Mouse (Mus musculus) kidney, embryonic 16.5 days (tissue): ENCODE measurements around the gene Siah1a. TPM values are rescaled to one million over a fixed set of nuclear protein-coding genes. Genes with fewer than 3 reads are reported as not detected.

ENCODE experiments used
- ATAC-seq: fragments of 200-750 bp; cut with Nextera tagmentation; 2 replicates; pipeline ENCODE4 v1.8.0; 2017; ENCODE audit warnings: moderate TSS enrichment; ENCODE audit not compliant: low FRiP score, low TSS enrichment
- H3K27ac ChIP-seq: fragments of 300-500 bp; sonication (generic); 2 replicates; pipeline ENCODE4 v1.5.1; 2014; ENCODE audit warnings: low read length
- H3K27me3 ChIP-seq: fragments of 300-500 bp; sonication (generic); 2 replicates; pipeline ENCODE4 v1.6.1; 2014; ENCODE audit warnings: low read length, control low read depth, mixed read lengths; ENCODE audit not compliant: insufficient read depth
- H3K36me3 ChIP-seq: fragments of 300-500 bp; sonication (generic); 2 replicates; pipeline ENCODE4 v1.6.1; 2014; ENCODE audit warnings: low read length, control low read depth, mixed read lengths; ENCODE audit not compliant: insufficient read depth
- H3K4me1 ChIP-seq: fragments of 300-500 bp; sonication (generic); 2 replicates; pipeline ENCODE4 v1.6.1; 2014; ENCODE audit warnings: low read length, control low read depth, mixed read lengths; ENCODE audit not compliant: insufficient read depth
- H3K4me2 ChIP-seq: fragments of 300-500 bp; sonication (generic); replicated peaks from 2 replicates; pipeline ENCODE4 v1.6.1; 2014; ENCODE audit warnings: low read depth, low read length
- H3K4me3 ChIP-seq: fragments of 300-500 bp; sonication (generic); 2 replicates; pipeline ENCODE4 v1.5.1; 2014; ENCODE audit warnings: mild to moderate bottlenecking, low read length
- H3K9ac ChIP-seq: fragments of 300-500 bp; sonication (generic); replicated peaks from 2 replicates; pipeline ENCODE4 v1.6.1; 2014; ENCODE audit warnings: low read length
- H3K9me3 ChIP-seq: fragments of 300-500 bp; sonication (generic); 2 replicates; pipeline ENCODE4 v1.6.1; 2016; ENCODE audit warnings: low read length, control low read depth
- WGBS: fragments of 180-500 bp; shearing (Covaris S2); extraction: QIAGEN DNeasy Blood & Tissue Kit; methylation state at CpG from one replicate; pipeline ENCODE4 v1.1.7; 2014; 5-methylcytosine and 5-hydroxymethylcytosine counted together
- polyA plus RNA-seq: library from polyadenylated mRNA; unstranded; fragments of >200 nt; fragmentation: Nextera tagmentation; extraction: Ambion mirVana; gene quantifications from 2 replicates; pipeline ENCODE4 v1.2.1, GENCODE M21; 2015

The Siah1a gene
- polyA plus RNA-seq, 1 experiment from 2014 or later = 40.1 TPM

GRCm38 (mm10) chr8:86712594-86712993, 33.1 kb downstream of the Siah1a start:
- Histone ChIP-seq H3K4me1 (no peaks in the 10 kb centered on the region), H3K4me2 (no peak overlapping the region), H3K4me3 (no peak overlapping the region), H3K9ac (no peak overlapping the region), H3K27me3 (no peaks in the 10 kb centered on the region), H3K27ac (no peak overlapping the region), H3K9me3 (no peaks in the 10 kb centered on the region), H3K36me3 (peaks cover 16% of the 10 kb centered on the region)
- ATAC-seq = no peak
- 94% methylated on average over 3 of the region's 3 CpGs for WGBS

- 71% methylated on average over 4 of the region's 4 CpGs for WGBS
- H3K36me3 ChIP-seq = peaks cover 7% of the 10 kb centered on the region
- H3K27me3 ChIP-seq = no peaks in the 10 kb centered on the region
- no peaks in the 10 kb centered on the region for H3K9me3 ChIP-seq
- no peak overlapping the region for H3K27ac ChIP-seq
- H3K4me2 ChIP-seq = no peak overlapping the region
- ATAC-seq = no peak
- no peak overlapping the region for H3K4me3 ChIP-seq
- no peaks in the 10 kb centered on the region for H3K4me1 ChIP-seq
- H3K9ac ChIP-seq = no peak overlapping the region
Measured at GRCm38 (mm10) chr8:86707873-86708272, 37.9 kb downstream of the Siah1a start.

- H3K9ac ChIP-seq = no peak overlapping the region
- no peaks in the 10 kb centered on the region for H3K4me1 ChIP-seq
- 55% methylated on average over 5 of the region's 5 CpGs for whole genome bisulfite sequencing
- no peak overlapping the region for H3K4me3 ChIP-seq
- ATAC-seq = no peak
- no peaks in the 10 kb centered on the region for H3K27me3 ChIP-seq
- peaks cover 4% of the 10 kb centered on the region; the same call in 1 of the 2 replicates for H3K36me3 ChIP-seq
- H3K4me2 ChIP-seq = no peak overlapping the region
- no peaks in the 10 kb centered on the region for H3K9me3 ChIP-seq
- H3K27ac ChIP-seq = no peak overlapping the region
Measured at GRCm38 (mm10) chr8:86706756-86707155, 39.0 kb downstream of the Siah1a start.

- Histone ChIP-seq H3K27ac (no peak overlapping the region), H3K9ac (no peak overlapping the region), H3K4me3 (no peak overlapping the region), H3K4me2 (no peak overlapping the region), H3K27me3 (no peaks in the 10 kb centered on the region), H3K4me1 (no peaks in the 10 kb centered on the region), H3K9me3 (no peaks in the 10 kb centered on the region), H3K36me3 (0 out of 2 replicates have a peak, but pooled peaks cover 4% of the 10 kb centered on the region)
- ATAC-seq = no peak
- 72% methylated on average over 3 of the region's 3 CpGs for WGBS
Measured at GRCm38 (mm10) chr8:86705317-86705716, 40.4 kb downstream of the Siah1a start.

- no peak overlapping the region for H3K9ac ChIP-seq
- H3K4me2 ChIP-seq = no peak overlapping the region
- no peaks in the 10 kb centered on the region for H3K27me3 ChIP-seq
- H3K4me3 ChIP-seq = no peak overlapping the region
- H3K27ac ChIP-seq = no peak overlapping the region
- no peak for ATAC-seq
- no peaks in the 10 kb centered on the region for H3K4me1 ChIP-seq
- WGBS = 88% methylated on average over 3 of the region's 3 CpGs
- H3K9me3 ChIP-seq = no peaks in the 10 kb centered on the region
- no peaks in the 10 kb centered on the region for H3K36me3 ChIP-seq
Measured at GRCm38 (mm10) chr8:86702453-86702852, 43.3 kb downstream of the Siah1a start.

GRCm38 (mm10) chr8:86699471-86699870, 46.3 kb downstream of the Siah1a start:
- Histone ChIP-seq H3K9me3 (no peaks in the 10 kb centered on the region), H3K4me3 (no peak overlapping the region), H3K36me3 (no peaks in the 10 kb centered on the region), H3K4me2 (no peak overlapping the region), H3K27ac (no peak overlapping the region), H3K27me3 (no peaks in the 10 kb centered on the region), H3K9ac (no peak overlapping the region), H3K4me1 (no peaks in the 10 kb centered on the region)
- ATAC-seq = no peak
- 67% methylated on average over 12 of the region's 12 CpGs for WGBS

GRCm38 (mm10) chr8:86698811-86699421, 46.8 kb downstream of the Siah1a start:
- no peak overlapping the region for H3K27ac ChIP-seq
- no peaks in the 10 kb centered on the region for H3K27me3 ChIP-seq
- H3K36me3 ChIP-seq = no peaks in the 10 kb centered on the region
- ATAC-seq = no peak
- no peak overlapping the region for H3K4me2 ChIP-seq
- no peaks in the 10 kb centered on the region for H3K4me1 ChIP-seq
- WGBS = 46% methylated on average over 1 of the region's 1 CpGs
- H3K9me3 ChIP-seq = no peaks in the 10 kb centered on the region
- H3K4me3 ChIP-seq = no peak overlapping the region
- H3K9ac ChIP-seq = no peak overlapping the region

GRCm38 (mm10) chr8:86695703-86696102, 50.0 kb downstream of the Siah1a start:
- Histone ChIP-seq H3K9ac (no peak overlapping the region), H3K27me3 (no peaks in the 10 kb centered on the region), H3K27ac (no peak overlapping the region), H3K4me2 (no peak overlapping the region), H3K4me3 (no peak overlapping the region), H3K4me1 (no peaks in the 10 kb centered on the region), H3K36me3 (no peaks in the 10 kb centered on the region), H3K9me3 (no peaks in the 10 kb centered on the region)
- 97% methylated on average over 2 of the region's 2 CpGs for WGBS
- ATAC-seq = no peak

GRCm38 (mm10) chr8:86694011-86694410, 51.7 kb downstream of the Siah1a start:
- 70% methylated on average over 1 of the region's 1 CpGs for WGBS
- no peaks in the 10 kb centered on the region for H3K4me1 ChIP-seq
- H3K27me3 ChIP-seq = no peaks in the 10 kb centered on the region
- no peak overlapping the region for H3K4me3 ChIP-seq
- no peak overlapping the region for H3K27ac ChIP-seq
- no peak for ATAC-seq
- no peak overlapping the region for H3K9ac ChIP-seq
- no peaks in the 10 kb centered on the region; the same call in 1 of the 2 replicates for H3K36me3 ChIP-seq
- no peak overlapping the region for H3K4me2 ChIP-seq
- H3K9me3 ChIP-seq = no peaks in the 10 kb centered on the region

GRCm38 (mm10) chr8:86692107-86692506, 53.6 kb downstream of the Siah1a start:
- ATAC-seq = no peak
- WGBS = 84% methylated on average over 1 of the region's 1 CpGs

More at GRCm38 (mm10) chr8:86692107-86692506, 53.6 kb downstream of the Siah1a start:
- Histone ChIP-seq H3K27ac (no peak overlapping the region), H3K9me3 (no peaks in the 10 kb centered on the region), H3K9ac (no peak overlapping the region), H3K27me3 (no peaks in the 10 kb centered on the region), H3K4me1 (no peaks in the 10 kb centered on the region), H3K36me3 (no peaks in the 10 kb centered on the region; the same call in 1 of the 2 replicates), H3K4me2 (no peak overlapping the region), H3K4me3 (no peak overlapping the region)
